Mouse (Mus musculus) brain, embryonic 14.5 days (tissue): Measurements from ENCODE around the gene Arhgef6. TPM values are rescaled to one million over a fixed set of nuclear protein-coding genes. Genes with fewer than 3 reads are reported as not detected.

ENCODE experiments used
- DNase-seq: peaks from one replicate; pipeline ENCODE4 v3.0.0-alpha.2; 2011; ENCODE audit warnings: low read depth
- CTCF ChIP-seq: fragments of 200-500 bp; IDR thresholded peaks from 2 replicates; pipeline ENCODE4 v1.5.1; 2012; ENCODE audit warnings: inconsistent platforms, mild to moderate bottlenecking, moderate library complexity, borderline replicate concordance; ENCODE audit not compliant: insufficient read depth, insufficient read length; ENCODE audit errors: extremely low read depth
- POLR2A ChIP-seq: fragments of 200-500 bp; IDR thresholded peaks from 2 replicates; pipeline ENCODE4 v1.6.1; 2012; ENCODE audit warnings: mild to moderate bottlenecking, inconsistent platforms, borderline replicate concordance; ENCODE audit not compliant: poor library complexity, insufficient read depth, insufficient read length, severe bottlenecking; ENCODE audit errors: extremely low read depth
- polyA plus RNA-seq: library from polyadenylated mRNA; depleted of rRNA; stranded (reverse); fragments of >200 nt; gene quantifications from 2 replicates; pipeline ENCODE4 v1.2.3, GENCODE M21; 2012

The Arhgef6 gene
- polyA plus RNA-seq, 1 experiment, result 12.6 TPM

DNA sequence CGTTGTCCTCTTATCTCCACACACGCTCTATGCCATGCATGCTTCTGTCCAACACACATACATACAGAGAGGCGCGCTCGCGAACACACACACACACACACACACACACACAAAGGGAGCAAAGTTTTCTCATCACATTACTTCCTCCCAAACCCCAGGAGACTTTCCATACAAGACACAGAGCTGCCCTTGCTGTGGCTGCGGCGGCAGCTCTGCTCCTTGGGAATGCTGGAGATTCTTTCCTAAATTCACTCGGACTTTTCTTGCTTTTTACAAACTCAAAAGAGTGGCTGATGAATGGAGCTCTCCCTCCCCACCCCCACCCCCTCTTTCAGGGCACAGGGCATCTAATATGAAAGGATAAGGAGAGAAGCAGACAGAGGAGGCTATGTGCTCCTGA, 52.2 kb downstream of the Arhgef6 start:
- TF ChIP-seq POLR2A (no peak), CTCF (no peak)
- peak; percentile 28 for DNase-seq

DNA sequence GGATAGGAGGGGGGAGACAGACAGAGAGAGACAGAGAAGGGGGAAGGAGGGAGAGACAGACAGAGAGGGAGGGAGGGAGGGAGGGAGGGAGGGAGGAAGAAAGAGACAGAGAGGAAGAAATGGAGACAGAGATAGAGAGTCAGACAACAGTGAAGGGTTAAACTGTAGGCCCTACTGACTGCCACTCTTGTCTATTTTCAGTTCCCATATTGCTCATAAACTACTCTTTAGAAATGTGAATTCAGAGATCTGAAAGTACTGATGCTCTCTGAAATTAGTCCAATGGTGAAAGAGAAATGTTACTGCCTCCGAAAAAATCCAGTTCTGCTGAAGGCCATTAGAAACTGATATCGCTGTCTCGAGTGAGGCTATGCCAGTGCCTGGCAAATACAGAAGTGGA, 56.3 kb downstream of the Arhgef6 start:
- DNase-seq, result no peak
- TF ChIP-seq POLR2A (no peak), CTCF (no peak)

DNA sequence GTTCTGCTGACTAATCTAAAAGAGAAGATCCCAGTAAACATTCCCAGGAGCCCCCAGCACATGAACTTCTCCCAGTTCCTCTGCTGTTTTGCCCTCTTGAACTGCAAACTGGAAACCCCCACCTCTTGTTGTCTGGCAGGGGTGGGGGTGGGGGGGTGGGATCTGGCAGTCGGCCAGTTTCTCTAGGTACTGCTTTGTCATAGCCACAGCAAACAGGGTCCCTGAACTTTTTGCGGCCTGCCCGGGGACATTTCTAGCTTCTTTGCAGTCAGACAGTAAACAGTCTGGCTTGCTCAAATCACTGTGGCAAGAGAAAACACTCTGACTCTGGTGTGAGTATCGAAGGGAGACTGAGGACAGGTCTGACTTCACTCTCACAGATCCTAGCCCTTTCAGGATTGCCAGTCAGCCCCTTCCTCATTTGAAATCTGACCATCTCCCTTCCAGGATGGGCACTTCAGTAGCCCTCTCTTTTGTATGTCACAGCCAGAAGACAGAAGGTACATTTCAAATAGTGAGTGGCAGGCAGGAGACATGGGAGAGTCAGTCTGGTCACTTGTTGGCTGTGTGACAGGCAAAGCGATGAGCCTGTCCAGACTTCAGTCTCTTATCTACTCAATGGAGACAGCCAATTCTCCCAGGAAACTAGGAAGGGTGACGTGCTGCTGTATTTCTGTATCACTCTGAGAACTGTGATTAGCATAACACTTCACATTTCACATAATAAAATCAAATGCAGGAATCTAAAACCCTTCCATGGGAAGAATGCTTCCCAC, 60.8 kb downstream of the Arhgef6 start:
- DNase-seq, result peak; percentile 29
- no peak for TF ChIP-seq CTCF
- no peak for TF ChIP-seq POLR2A

DNA sequence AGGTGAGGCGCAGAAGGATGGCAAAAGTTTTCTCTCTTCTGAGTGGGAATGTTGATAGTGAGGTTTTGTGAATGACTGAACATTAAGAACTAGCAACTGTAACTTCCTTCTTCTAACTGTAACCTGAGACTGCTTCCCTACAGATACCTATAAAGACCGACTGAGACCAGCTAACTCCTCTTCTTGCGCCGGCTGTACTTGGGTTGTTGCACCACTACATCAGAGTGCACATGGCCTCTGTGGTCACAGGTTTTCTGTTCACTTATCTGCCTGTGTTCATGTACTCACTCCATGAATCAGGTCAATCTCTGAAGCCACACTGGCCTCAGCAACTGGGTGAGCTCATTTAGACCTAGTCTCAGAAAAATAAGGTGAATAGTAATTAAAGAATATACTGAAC, 75.0 kb downstream of the Arhgef6 start:
- no peak for TF ChIP-seq POLR2A
- TF ChIP-seq CTCF, result no peak
- DNase-seq, result no peak

DNA sequence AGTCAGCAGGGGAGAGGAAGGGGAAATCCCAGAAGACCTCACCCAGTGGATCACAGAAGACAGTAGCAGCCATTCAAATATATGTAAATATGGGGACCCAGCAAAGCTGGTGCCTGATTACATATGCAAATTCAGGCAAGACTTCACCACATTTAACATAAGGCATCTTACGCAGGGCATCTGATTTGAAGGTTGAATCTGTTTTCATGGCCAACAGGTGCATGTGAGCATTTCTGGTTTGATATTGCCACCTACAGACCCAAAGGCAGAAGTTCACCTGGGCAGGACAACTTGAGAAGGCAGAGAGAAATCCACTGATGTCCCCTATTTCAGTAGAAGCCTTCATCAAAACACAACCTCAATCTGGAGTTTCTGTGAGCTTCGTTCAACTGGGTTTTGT, 77.8 kb downstream of the Arhgef6 start:
- DNase-seq, result peak; percentile 60
- TF ChIP-seq POLR2A (no peak), CTCF (peak; percentile 54; the same call in 1 of the 2 replicates)

DNA sequence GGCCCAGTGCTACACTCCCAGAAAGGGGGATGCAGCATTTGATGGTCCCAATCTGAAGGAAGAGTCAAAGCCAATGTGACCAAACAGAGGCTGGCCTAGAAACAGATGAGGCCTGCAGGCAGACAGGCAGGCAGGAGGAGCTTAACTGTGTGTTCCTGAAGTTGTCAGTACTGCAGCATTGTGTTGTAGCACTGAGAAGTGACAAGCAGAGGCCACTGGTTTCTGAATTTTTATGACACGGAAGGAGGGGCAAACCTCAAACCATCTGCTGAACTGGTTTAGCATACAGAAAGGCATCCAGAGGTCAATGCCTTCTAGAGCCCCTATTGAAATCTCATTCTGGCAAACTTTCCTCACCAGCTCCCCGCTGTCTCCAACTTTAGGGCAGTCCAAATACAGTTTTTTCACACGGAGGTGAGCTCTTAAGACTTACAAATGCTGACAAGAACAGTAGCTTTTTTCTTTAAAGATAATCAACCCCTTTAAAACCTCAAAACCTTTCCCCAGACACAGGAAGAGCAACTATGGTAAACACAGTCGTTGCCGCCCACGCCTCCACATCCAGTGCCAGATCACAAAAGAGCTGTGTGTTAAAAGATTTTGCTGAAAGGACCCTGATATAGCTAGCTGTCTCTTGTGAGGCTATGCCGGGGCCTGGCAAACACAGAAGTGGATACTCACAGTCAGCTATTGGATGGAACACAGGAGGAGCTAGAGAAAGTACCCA, 85.0 kb downstream of the Arhgef6 start:
- TF ChIP-seq CTCF (no peak), POLR2A (no peak)
- no peak for DNase-seq

DNA sequence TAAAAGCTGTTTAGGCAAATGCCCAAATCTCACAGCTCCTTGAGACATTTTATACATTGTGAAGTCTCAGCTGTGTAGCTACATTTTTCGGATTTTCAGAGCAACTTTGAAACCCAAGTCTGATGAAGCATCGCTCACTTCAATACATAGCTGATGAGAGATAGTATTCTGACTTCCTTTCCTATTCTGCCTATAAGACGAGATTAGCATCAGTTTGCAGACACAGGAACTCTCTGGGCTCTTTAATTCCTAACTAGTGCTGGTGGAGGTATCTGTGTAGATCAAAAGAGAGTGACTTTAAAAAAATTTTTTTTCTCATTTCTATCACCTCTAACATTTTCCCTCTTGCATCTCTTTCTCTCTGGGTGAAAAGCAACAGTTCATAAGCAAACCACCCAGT, 100.0 kb downstream of the Arhgef6 start:
- no peak for DNase-seq
- no peak for TF ChIP-seq POLR2A
- TF ChIP-seq CTCF, result no peak

DNA sequence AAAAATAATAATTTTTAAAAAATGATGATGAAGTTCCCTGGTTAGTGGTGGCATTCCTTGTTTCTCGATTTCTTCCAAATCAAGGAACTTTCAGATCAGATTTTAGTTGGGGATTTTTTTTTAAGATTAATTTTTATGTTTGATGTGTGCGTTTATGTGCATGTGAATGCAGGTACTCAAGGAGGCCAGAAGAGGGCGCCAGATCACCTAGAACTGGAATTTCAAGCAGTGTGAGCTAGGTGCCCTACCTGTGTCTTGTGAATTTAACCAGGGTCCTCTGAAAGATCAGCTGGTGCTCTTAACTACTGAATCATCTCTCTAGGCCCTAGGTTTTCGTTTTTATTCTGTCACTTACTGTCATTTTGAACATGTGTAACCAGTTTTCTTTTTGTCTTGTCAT, 102.5 kb downstream of the Arhgef6 start:
- TF ChIP-seq POLR2A (no peak), CTCF (no peak)
- DNase-seq, result no peak

DNA sequence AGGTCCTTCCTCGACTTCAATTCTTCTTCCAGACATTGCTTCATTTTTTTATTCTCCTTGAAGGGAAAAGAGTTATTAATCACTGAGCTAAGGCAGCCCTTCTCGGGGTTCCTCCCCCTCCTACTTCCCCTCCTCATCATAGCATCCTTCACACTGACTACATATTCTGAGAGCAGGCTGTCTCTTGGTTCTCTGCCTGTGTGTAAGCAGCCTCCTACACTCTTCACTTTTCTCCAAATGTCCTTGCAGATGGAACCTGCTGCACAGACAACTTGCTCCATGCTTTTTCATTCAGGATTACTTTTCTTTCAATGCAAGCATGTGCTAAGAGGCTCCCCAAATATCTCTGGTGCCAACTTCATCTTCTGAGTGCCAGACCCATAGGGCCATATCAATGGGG, 104.9 kb downstream of the Arhgef6 start:
- no peak for DNase-seq

DNA sequence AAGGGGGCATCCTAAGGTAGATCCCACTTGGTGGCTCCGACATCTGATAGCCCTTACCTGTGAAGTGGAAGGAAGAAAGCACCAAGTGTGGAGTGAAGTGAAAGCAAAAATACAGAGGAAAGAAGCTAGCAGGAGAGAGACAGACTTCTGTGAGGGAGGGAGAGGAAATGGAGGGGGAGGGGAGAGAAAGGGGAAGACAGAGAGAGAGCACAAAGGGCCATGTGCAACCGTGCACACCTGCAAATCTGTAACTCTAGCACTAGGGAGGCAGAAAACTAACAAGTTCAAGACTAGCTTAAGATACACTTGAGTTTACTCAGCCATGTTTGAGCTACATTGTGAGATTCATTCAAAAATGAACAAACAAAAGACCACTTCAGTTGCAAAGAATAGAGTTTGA, 110.4 kb downstream of the Arhgef6 start:
- no peak for DNase-seq
- TF ChIP-seq CTCF (no peak), POLR2A (no peak)

More for the DNA sequence above, 104.9 kb downstream of the Arhgef6 start:
- TF ChIP-seq CTCF (no peak), POLR2A (no peak)

DNA sequence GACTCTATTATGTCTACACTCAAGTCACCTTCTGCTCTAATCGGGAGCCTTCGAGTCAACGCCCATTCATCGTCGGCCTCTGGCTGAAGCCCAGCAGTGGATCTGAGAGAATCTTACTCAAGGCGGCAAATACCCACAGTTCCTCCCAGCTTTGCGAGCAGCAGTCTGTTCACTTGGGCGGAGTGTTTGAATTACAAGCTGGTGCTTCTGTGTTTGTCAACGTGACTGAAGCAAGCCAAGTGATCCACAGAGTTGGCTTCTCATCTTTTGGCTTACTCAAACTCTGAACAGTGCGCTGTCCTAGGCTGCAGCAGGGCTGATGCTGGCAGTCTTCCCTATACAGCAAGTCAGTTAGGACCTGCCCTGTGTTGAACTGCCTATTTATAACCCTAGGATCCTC, 115.2 kb downstream of the Arhgef6 start:
- peak; percentile 46 for DNase-seq
- TF ChIP-seq CTCF, result no peak
- no peak for TF ChIP-seq POLR2A

DNA sequence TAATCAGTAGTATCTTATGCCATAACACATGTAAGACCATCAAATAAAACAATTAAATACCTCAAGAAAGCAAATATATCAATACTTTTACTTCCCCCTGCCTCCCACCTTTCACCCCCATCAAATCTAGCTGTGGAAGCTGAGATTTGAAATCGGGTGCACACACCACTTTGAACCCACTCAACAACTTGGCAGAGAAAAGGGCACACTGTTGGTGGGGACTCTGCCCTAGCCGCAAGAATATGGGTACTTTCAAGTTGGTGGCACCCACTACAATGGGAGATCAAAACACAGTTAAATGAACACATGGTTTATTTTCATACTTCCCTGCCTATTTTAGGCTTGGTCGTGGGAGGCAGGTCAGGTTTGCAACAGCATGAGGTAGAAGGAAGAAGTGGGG, 116.6 kb downstream of the Arhgef6 start:
- TF ChIP-seq POLR2A (no peak), CTCF (no peak)
- no peak for DNase-seq

DNA sequence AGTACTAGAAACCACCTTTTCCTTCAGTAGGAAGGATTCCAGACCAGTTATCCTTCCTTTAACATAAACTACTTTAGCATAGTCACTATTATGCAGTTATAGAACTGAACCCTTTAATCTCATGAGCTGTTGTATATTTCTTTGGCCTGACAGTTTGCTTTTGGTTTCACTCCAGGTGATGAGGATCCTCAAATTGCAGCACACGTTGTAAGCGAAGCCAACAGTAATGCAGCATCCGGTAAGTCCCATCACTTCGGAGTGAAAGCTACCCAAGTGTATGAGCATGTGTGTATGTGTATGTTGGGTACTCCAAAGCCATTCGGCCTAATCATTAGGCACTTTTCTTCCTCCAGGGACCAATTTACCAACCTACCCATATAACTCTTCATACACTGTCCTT, 119.0 kb downstream of the Arhgef6 start:
- no peak for DNase-seq
- no peak for TF ChIP-seq CTCF
- no peak for TF ChIP-seq POLR2A
